In the genomic region with DNA sequence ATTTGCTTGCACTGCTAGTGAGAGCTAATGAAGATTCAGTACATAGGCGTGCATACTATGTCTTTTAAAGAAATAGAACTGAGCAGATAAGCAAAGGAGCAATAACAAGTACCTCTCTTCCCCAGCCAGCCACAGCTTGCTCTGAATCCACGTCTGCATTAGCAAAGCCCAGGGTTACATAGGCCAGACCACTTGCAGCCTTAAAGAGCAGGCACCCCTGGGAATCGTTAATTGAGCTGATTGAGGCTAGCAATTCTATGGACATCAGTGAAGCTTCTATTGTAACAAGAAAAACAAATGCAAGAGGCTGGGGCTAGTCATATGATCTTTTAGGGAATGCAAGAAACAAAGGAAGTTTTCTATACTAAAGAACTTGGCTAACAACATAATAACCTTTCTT, we compare ENCODE assay signal across 10 mouse cellular contexts.
"Had no signal": no experiment of that assay in that cellular context is flagged by ENCODE, and none has a peak within 500 bp of the region (broad histone marks: within the 10 kb centered on the region; RNA-seq: fewer than 3 reads in every experiment).

No protein-coding gene starts in this region.

- H3K27ac ChIP-seq: kidney, embryonic 15.5 days; left cerebral cortex, adult 2 months; limb, embryonic 13.5 days; liver, embryonic 14.5 days; midbrain, embryonic 10.5 days; neural tube, embryonic 15.5 days had no signal

- H3K4me1 ChIP-seq: kidney, embryonic 15.5 days; limb, embryonic 13.5 days; neural tube, embryonic 15.5 days had no signal

- H3K4me2 ChIP-seq: kidney, embryonic 15.5 days; limb, embryonic 13.5 days; neural tube, embryonic 15.5 days had no signal

- H3K9me3 ChIP-seq: kidney, embryonic 15.5 days; limb, embryonic 13.5 days; midbrain, embryonic 10.5 days; neural tube, embryonic 15.5 days had no signal

- H3K4me3 ChIP-seq: kidney, embryonic 15.5 days; left cerebral cortex, adult 2 months; limb, embryonic 13.5 days; midbrain, embryonic 10.5 days; myocyte; neural tube, embryonic 15.5 days had no signal

- H3K27me3 ChIP-seq: kidney, embryonic 15.5 days; limb, embryonic 13.5 days; neural tube, embryonic 15.5 days had no signal

- H3K9ac ChIP-seq: kidney, embryonic 15.5 days; limb, embryonic 13.5 days; liver, embryonic 14.5 days; neural tube, embryonic 15.5 days had no signal

- DNase-seq: kidney, adult 18-20 months; kidney, postnatal 14 days; lung, adult 18-20 months had no signal

- H3K36me3 ChIP-seq: kidney, embryonic 15.5 days; limb, embryonic 13.5 days; midbrain, embryonic 10.5 days; neural tube, embryonic 15.5 days had no signal
